In genomic region chr14:54412000-54412576, GRCm38 (mm10) we compare ENCODE assay signal across 5 mouse cellular contexts.
"Had no signal": no experiment of that assay in that cellular context is flagged by ENCODE, and none has a peak within 500 bp of the region (broad histone marks: within the 10 kb centered on the region; RNA-seq: fewer than 3 reads in every experiment).

No protein-coding gene starts in this region.

- H3K27me3 ChIP-seq: limb, embryonic 13.5 days had no signal

- H3K4me3 ChIP-seq: layer of hippocampus, adult 2 months; limb, embryonic 13.5 days; myocyte; neural tube, embryonic 15.5 days had no signal

- H3K27ac ChIP-seq: layer of hippocampus, adult 2 months; limb, embryonic 13.5 days; liver, embryonic 14.5 days; neural tube, embryonic 15.5 days had no signal

- H3K36me3 ChIP-seq: limb, embryonic 13.5 days; neural tube, embryonic 15.5 days had no signal
